Mouse (Mus musculus) midbrain, embryonic 10.5 days (tissue): ENCODE measurements around the gene Psma6. TPM values are rescaled to one million over a fixed set of nuclear protein-coding genes. Genes with fewer than 3 reads are reported as not detected.

Source experiments
- DNase-seq: peaks from one replicate; pipeline ENCODE4 v3.0.0-alpha.2; 2017; ENCODE audit warnings: low spot score
- H3K27ac ChIP-seq: fragments of 300-500 bp; sonication (generic); replicated peaks from 2 replicates; pipeline ENCODE4 v1.5.1; 2016; ENCODE audit warnings: mild to moderate bottlenecking
- H3K27me3 ChIP-seq: fragments of 300-500 bp; sonication (generic); 2 replicates; pipeline ENCODE4 v1.6.1; 2016; ENCODE audit warnings: low read depth, mild to moderate bottlenecking; ENCODE audit not compliant: poor library complexity, severe bottlenecking
- H3K36me3 ChIP-seq: fragments of 300-500 bp; sonication (generic); 2 replicates; pipeline ENCODE4 v1.6.1; 2016; ENCODE audit warnings: mild to moderate bottlenecking, moderate library complexity
- H3K4me1 ChIP-seq: fragments of 300-500 bp; sonication (generic); 2 replicates; pipeline ENCODE4 v1.6.1; 2016
- H3K4me3 ChIP-seq: fragments of 300-500 bp; sonication (generic); 2 replicates; pipeline ENCODE4 v1.5.1; 2016; ENCODE audit warnings: mild to moderate bottlenecking, moderate library complexity
- H3K9me3 ChIP-seq: fragments of 300-500 bp; sonication (generic); replicated peaks from 2 replicates; pipeline ENCODE4 v1.6.1; 2016; ENCODE audit warnings: mild to moderate bottlenecking
- WGBS: fragments of 180-500 bp; shearing (Covaris S2); methylation state at CpG from one replicate; pipeline ENCODE4 v1.1.7; 2016; 5-methylcytosine and 5-hydroxymethylcytosine counted together
- polyA plus RNA-seq: library from polyadenylated mRNA; unstranded; fragments of >200 nt; fragmentation: Nextera tagmentation; extraction: Ambion mirVana; gene quantifications from 2 replicates; pipeline ENCODE4 v1.2.1, GENCODE M21; 2016

The Psma6 gene
- polyA plus RNA-seq, 1 experiment from 2014 or later, result 514 TPM

- 95% methylated on average over 8 of the region's 8 CpGs for WGBS
- no peak for DNase-seq
- Histone ChIP-seq H3K4me1 (peaks cover 15% of the 10 kb centered on the region), H3K4me3 (no peak overlapping the region), H3K27ac (no peak overlapping the region), H3K9me3 (no peaks in the 10 kb centered on the region), H3K27me3 (no peaks in the 10 kb centered on the region), H3K36me3 (no peaks in the 10 kb centered on the region)
Measured at GRCm38 (mm10) chr12:55432920-55433284, 48.9 kb downstream of the Psma6 start.

- peaks cover 25% of the 10 kb centered on the region for H3K4me1 ChIP-seq
- no peaks in the 10 kb centered on the region for H3K9me3 ChIP-seq
- no peak overlapping the region for H3K27ac ChIP-seq
- 46% methylated on average over 8 of the region's 8 CpGs for WGBS
- DNase-seq, result no peak
- no peaks in the 10 kb centered on the region for H3K36me3 ChIP-seq
- H3K27me3 ChIP-seq, result no peaks in the 10 kb centered on the region
- no peak overlapping the region for H3K4me3 ChIP-seq
Measured at GRCm38 (mm10) chr12:55433802-55434435, 49.9 kb downstream of the Psma6 start.

- no peak for DNase-seq
- H3K4me3 ChIP-seq, result no peak overlapping the region
- 76% methylated on average over 1 of the region's 1 CpGs for WGBS
Measured at GRCm38 (mm10) chr12:55435080-55435479, 51.1 kb downstream of the Psma6 start.

GRCm38 (mm10) chr12:55437122-55437826 lies 53.3 kb downstream of the Psma6 start:
- peaks cover 37% of the 10 kb centered on the region for H3K4me1 ChIP-seq
- no peak overlapping the region; the same call in 1 of the 2 replicates for H3K27ac ChIP-seq
- H3K27me3 ChIP-seq, result no peaks in the 10 kb centered on the region
- no peaks in the 10 kb centered on the region for H3K9me3 ChIP-seq
- DNase-seq, result no peak
- WGBS, result 78% methylated on average over 13 of the region's 13 CpGs
- H3K36me3 ChIP-seq, result no peaks in the 10 kb centered on the region
- H3K4me3 ChIP-seq, result no peak overlapping the region

More at GRCm38 (mm10) chr12:55435080-55435479, 51.1 kb downstream of the Psma6 start:
- no peaks in the 10 kb centered on the region for H3K36me3 ChIP-seq
- peaks cover 32% of the 10 kb centered on the region for H3K4me1 ChIP-seq
- no peaks in the 10 kb centered on the region for H3K27me3 ChIP-seq
- no peaks in the 10 kb centered on the region for H3K9me3 ChIP-seq
- no peak overlapping the region for H3K27ac ChIP-seq

- peak overlapping the region; percentile 79 for H3K27ac ChIP-seq
- no peaks in the 10 kb centered on the region for H3K36me3 ChIP-seq
- 60% methylated on average over 10 of the region's 10 CpGs for WGBS
- H3K4me3 ChIP-seq, result peak overlapping the region; percentile 39
- no peaks in the 10 kb centered on the region for H3K9me3 ChIP-seq
- no peaks in the 10 kb centered on the region; the same call in 1 of the 2 replicates for H3K27me3 ChIP-seq
- H3K4me1 ChIP-seq, result peaks cover 41% of the 10 kb centered on the region
- DNase-seq, result no peak
Measured at GRCm38 (mm10) chr12:55438058-55438457, 54.0 kb downstream of the Psma6 start.

- peak overlapping the region; percentile 39 for H3K4me3 ChIP-seq
- 7% methylated on average over 11 of the region's 11 CpGs for WGBS
- DNase-seq, result peak; percentile 62
- H3K27ac ChIP-seq, result peak overlapping the region; percentile 79
- H3K4me1 ChIP-seq, result peaks cover 46% of the 10 kb centered on the region
- H3K36me3 ChIP-seq, result no peaks in the 10 kb centered on the region
- no peaks in the 10 kb centered on the region; the same call in 1 of the 2 replicates for H3K27me3 ChIP-seq
- no peaks in the 10 kb centered on the region for H3K9me3 ChIP-seq
Measured at GRCm38 (mm10) chr12:55438611-55439137, 54.7 kb downstream of the Psma6 start.

- no peaks in the 10 kb centered on the region for H3K9me3 ChIP-seq
- 82% methylated on average over 5 of the region's 5 CpGs for WGBS
- peaks cover 46% of the 10 kb centered on the region for H3K4me1 ChIP-seq
- DNase-seq, result no peak
- H3K27me3 ChIP-seq, result no peaks in the 10 kb centered on the region; the same call in 1 of the 2 replicates
- no peaks in the 10 kb centered on the region for H3K36me3 ChIP-seq
- H3K4me3 ChIP-seq, result no peak overlapping the region
- H3K27ac ChIP-seq, result no peak overlapping the region
Measured at GRCm38 (mm10) chr12:55440416-55440815, 56.4 kb downstream of the Psma6 start.

GRCm38 (mm10) chr12:55442245-55442644 lies 58.2 kb downstream of the Psma6 start:
- Histone ChIP-seq H3K4me1 (peaks cover 52% of the 10 kb centered on the region), H3K27ac (no peak overlapping the region), H3K27me3 (no peaks in the 10 kb centered on the region; the same call in 1 of the 2 replicates), H3K36me3 (no peaks in the 10 kb centered on the region), H3K4me3 (no peak overlapping the region), H3K9me3 (no peaks in the 10 kb centered on the region)
- WGBS, result 90% methylated on average over 1 of the region's 1 CpGs
- no peak for DNase-seq

- Histone ChIP-seq H3K36me3 (no peaks in the 10 kb centered on the region), H3K9me3 (no peaks in the 10 kb centered on the region), H3K27ac (peak overlapping the region; percentile 57; the same call in 1 of the 2 replicates), H3K27me3 (no peaks in the 10 kb centered on the region; the same call in 1 of the 2 replicates), H3K4me3 (no peak overlapping the region), H3K4me1 (peaks cover 48% of the 10 kb centered on the region)
- 65% methylated on average over 9 of the region's 9 CpGs for WGBS
- no peak for DNase-seq
Measured at GRCm38 (mm10) chr12:55442861-55443850, 59.1 kb downstream of the Psma6 start.

GRCm38 (mm10) chr12:55444031-55444451 lies 60.0 kb downstream of the Psma6 start:
- Histone ChIP-seq H3K36me3 (no peaks in the 10 kb centered on the region), H3K9me3 (no peaks in the 10 kb centered on the region), H3K4me3 (no peak overlapping the region), H3K4me1 (peaks cover 47% of the 10 kb centered on the region), H3K27me3 (no peaks in the 10 kb centered on the region; the same call in 1 of the 2 replicates), H3K27ac (no peak overlapping the region)
- no peak for DNase-seq
- WGBS, result 90% methylated on average over 4 of the region's 4 CpGs

- H3K4me1 ChIP-seq, result peaks cover 43% of the 10 kb centered on the region
- no peak for DNase-seq
- no peak overlapping the region for H3K4me3 ChIP-seq
- no peaks in the 10 kb centered on the region; the same call in 1 of the 2 replicates for H3K27me3 ChIP-seq
- H3K36me3 ChIP-seq, result no peaks in the 10 kb centered on the region
- H3K9me3 ChIP-seq, result no peaks in the 10 kb centered on the region
- H3K27ac ChIP-seq, result no peak overlapping the region
- WGBS, result 92% methylated on average over 4 of the region's 4 CpGs
Measured at GRCm38 (mm10) chr12:55445583-55445982, 61.6 kb downstream of the Psma6 start.

GRCm38 (mm10) chr12:55446366-55446745 lies 62.3 kb downstream of the Psma6 start:
- Histone ChIP-seq H3K9me3 (no peaks in the 10 kb centered on the region), H3K4me1 (peaks cover 45% of the 10 kb centered on the region), H3K36me3 (no peaks in the 10 kb centered on the region), H3K4me3 (0 out of 2 replicates have a peak overlapping the region, but pooled peaks have one; percentile 2), H3K27ac (peak overlapping the region; percentile 76), H3K27me3 (no peaks in the 10 kb centered on the region; the same call in 1 of the 2 replicates)
- 79% methylated on average over 4 of the region's 4 CpGs for WGBS
- DNase-seq, result no peak
